Comparison of ENCODE assay signal across 8 mouse cellular contexts in the genomic region with DNA sequence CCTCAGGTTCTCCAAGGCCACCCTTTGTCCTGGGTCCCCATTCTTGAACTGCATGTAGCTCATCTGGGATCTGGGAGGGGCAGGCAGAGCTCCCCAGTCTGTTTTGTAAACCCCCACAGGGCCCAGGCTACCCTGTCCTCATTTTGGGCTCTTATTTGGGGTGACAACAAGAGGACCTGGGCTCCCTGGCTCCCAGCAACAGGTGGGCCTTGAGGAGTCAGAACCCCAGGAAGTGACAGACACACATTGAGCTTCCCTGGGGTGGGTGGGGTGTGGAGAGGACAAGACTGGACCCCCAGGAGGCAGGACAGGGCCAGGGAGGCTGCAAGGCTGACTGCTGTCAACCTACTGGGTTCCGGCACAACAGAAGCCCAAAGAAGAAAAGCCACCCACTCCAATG. TPM values are rescaled to one million over a fixed set of nuclear protein-coding genes. Genes with fewer than 3 reads are reported as not detected.
DNase-seq lines count a peak whose midpoint lies in the region; ATAC-seq and TF ChIP-seq lines count a peak whose summit lies in the region.

No protein-coding gene starts in this region.

- peaks cover 28% of the 10 kb centered on the region for H3K4me1 ChIP-seq in kidney, embryonic 14.5 days (ENCODE audit: control insufficient read depth, insufficient read depth, low read length)
- peaks cover 9% of the 10 kb centered on the region for H3K4me1 ChIP-seq in cortical plate, adult 2 months (ENCODE audit: control insufficient read depth, insufficient read depth, low read length)
- H3K4me1 ChIP-seq in hindbrain, embryonic 15.5 days (replicated peaks), result peaks cover 40% of the 10 kb centered on the region
- peaks cover 37% of the 10 kb centered on the region for H3K4me1 ChIP-seq in midbrain, embryonic 15.5 days

- intact Hi-C loops in left cerebral cortex, postnatal 14 days (cut with DNase I), result no loop called here
- intact Hi-C loops in left cerebral cortex, postnatal 36 days (cut with DNase I), result no loop called here

- no peaks in the 10 kb centered on the region; the same call in 1 of the 2 replicates for H3K36me3 ChIP-seq in kidney, embryonic 14.5 days (ENCODE audit: control insufficient read depth, insufficient read depth, low read length)
- no peaks in the 10 kb centered on the region for H3K36me3 ChIP-seq in hindbrain, embryonic 15.5 days
- no peaks in the 10 kb centered on the region for H3K36me3 ChIP-seq in midbrain, embryonic 15.5 days (replicated peaks)

- H3K4me2 ChIP-seq in kidney, embryonic 14.5 days (replicated peaks; ENCODE audit: low read depth, low read length), result peak overlapping the region; percentile 86
- H3K4me2 ChIP-seq in hindbrain, embryonic 15.5 days, result peak overlapping the region; percentile 92
- H3K4me2 ChIP-seq in midbrain, embryonic 15.5 days, result peak overlapping the region; percentile 82

- peak overlapping the region; percentile 98 for H3K4me3 ChIP-seq in kidney, embryonic 14.5 days (ENCODE audit: low read length)
- peak overlapping the region; percentile 100 for H3K4me3 ChIP-seq in cortical plate, adult 2 months (ENCODE audit: insufficient read depth, low read length)
- peak overlapping the region; percentile 88 for H3K4me3 ChIP-seq in hindbrain, embryonic 15.5 days
- peak overlapping the region; percentile 76 for H3K4me3 ChIP-seq in midbrain, embryonic 15.5 days

- no peak for TF ChIP-seq CTCF in cortical plate, adult 2 months (IDR thresholded peaks at IDR 0.05; ENCODE audit: extremely low read depth, insufficient read depth, low read length)

- H3K9ac ChIP-seq in kidney, embryonic 14.5 days (ENCODE audit: low read depth, low read length), result peak overlapping the region; percentile 94
- H3K9ac ChIP-seq in hindbrain, embryonic 15.5 days, result peak overlapping the region; percentile 79
- peak overlapping the region; percentile 77 for H3K9ac ChIP-seq in midbrain, embryonic 15.5 days

- 50% methylated on average over 1 of the region's 1 CpGs for WGBS in kidney, embryonic 14.5 days
- 62% methylated on average over 1 of the region's 1 CpGs for WGBS in hindbrain, embryonic 15.5 days
- 67% methylated on average over 1 of the region's 1 CpGs for WGBS in midbrain, embryonic 15.5 days

- ATAC-seq in kidney, embryonic 14.5 days (ENCODE audit: low FRiP score, low TSS enrichment), result no peak
- no peak for ATAC-seq in hindbrain, embryonic 15.5 days (ENCODE audit: low FRiP score, low read depth)
- ATAC-seq in midbrain, embryonic 15.5 days (replicated peaks), result no peak

- no peak for DNase-seq in kidney, postnatal 25 days
- no peak for DNase-seq in left cerebral cortex, postnatal 14 days (ENCODE audit: low spot score in 2 of 2)
- no peak for DNase-seq in left cerebral cortex, postnatal 36 days (ENCODE audit: low spot score in 2 of 2)
- no peak for DNase-seq in layer of hippocampus, postnatal 25 days (ENCODE audit: extremely low spot score in 1 of 2, low spot score in 1 of 2)

- H3K27ac ChIP-seq in kidney, embryonic 14.5 days (ENCODE audit: low read depth, low read length), result no peak overlapping the region
- no peak overlapping the region for H3K27ac ChIP-seq in cortical plate, adult 2 months (ENCODE audit: insufficient read depth, low read length)
- H3K27ac ChIP-seq in hindbrain, embryonic 15.5 days (replicated peaks), result 0 out of 2 replicates have a peak overlapping the region, but pooled peaks have one; percentile 89
- no peak overlapping the region for H3K27ac ChIP-seq in midbrain, embryonic 15.5 days

- no peaks in the 10 kb centered on the region for H3K27me3 ChIP-seq in kidney, embryonic 14.5 days (ENCODE audit: control insufficient read depth, insufficient read depth, low read length)
- no peaks in the 10 kb centered on the region for H3K27me3 ChIP-seq in hindbrain, embryonic 15.5 days
- H3K27me3 ChIP-seq in midbrain, embryonic 15.5 days (replicated peaks), result no peaks in the 10 kb centered on the region

- no peaks in the 10 kb centered on the region for H3K9me3 ChIP-seq in kidney, embryonic 14.5 days (ENCODE audit: control insufficient read depth, low read length)
- H3K9me3 ChIP-seq in hindbrain, embryonic 15.5 days, result no peaks in the 10 kb centered on the region
- no peaks in the 10 kb centered on the region for H3K9me3 ChIP-seq in midbrain, embryonic 15.5 days

- TF ChIP-seq POLR2A in cortical plate, adult 2 months (IDR thresholded peaks at IDR 0.05; ENCODE audit: extremely low read depth, insufficient read depth, low read length), result no peak

RNA-seq across cellular contexts. Expression of a gene that starts 1.4 kb away (rescaled TPM):
- 77.7 and 89.2 TPM in 2 replicates for polyA plus RNA-seq in kidney, embryonic 14.5 days (2014; fragmentation: Nextera tagmentation; extraction: Ambion mirVana)
- polyA plus RNA-seq in cortical plate, adult 2 months (2012; rRNA removed), result 147 and 154 TPM in 2 replicates
- 94.3 and 109 TPM in 2 replicates for polyA plus RNA-seq in hindbrain, embryonic 15.5 days (2015; fragmentation: Nextera tagmentation; extraction: Ambion mirVana)
- polyA plus RNA-seq in midbrain, embryonic 15.5 days (2015; fragmentation: Nextera tagmentation; extraction: Ambion mirVana), result 100 and 101 TPM in 2 replicates
- 100 to 1,000 TPM; 102 to 109 TPM for total RNA-seq in left cerebral cortex, postnatal 14 days (2021)
- total RNA-seq in left cerebral cortex, postnatal 36 days (2021), result 100 to 1,000 TPM; 103 to 115 TPM
- 100 to 1,000 TPM; 110 to 121 TPM for total RNA-seq in layer of hippocampus, postnatal 25 days (2021)

RNA-seq across cellular contexts. Expression of a gene that starts 15.7 kb away (rescaled TPM):
- 408 and 609 TPM in 2 replicates for polyA plus RNA-seq in kidney, embryonic 14.5 days (2014; fragmentation: Nextera tagmentation; extraction: Ambion mirVana)
- 897 and 916 TPM in 2 replicates for polyA plus RNA-seq in cortical plate, adult 2 months (2012; rRNA removed)
- polyA plus RNA-seq in hindbrain, embryonic 15.5 days (2015; fragmentation: Nextera tagmentation; extraction: Ambion mirVana), result 820 and 884 TPM in 2 replicates
- polyA plus RNA-seq in midbrain, embryonic 15.5 days (2015; fragmentation: Nextera tagmentation; extraction: Ambion mirVana), result 802 and 851 TPM in 2 replicates
- total RNA-seq in left cerebral cortex, postnatal 14 days (2021), result 100 to 1,000 TPM; 573 to 615 TPM
- total RNA-seq in left cerebral cortex, postnatal 36 days (2021), result 100 to 1,000 TPM; 652 to 731 TPM
- total RNA-seq in layer of hippocampus, postnatal 25 days (2021), result 100 to 1,000 TPM; 692 to 732 TPM

RNA-seq across cellular contexts. Expression of a gene that starts 19.6 kb away (rescaled TPM):
- 0.23 and 0.60 TPM in 2 replicates for polyA plus RNA-seq in kidney, embryonic 14.5 days (2014; fragmentation: Nextera tagmentation; extraction: Ambion mirVana)
- 3.4 and 3.9 TPM in 2 replicates for polyA plus RNA-seq in cortical plate, adult 2 months (2012; rRNA removed)
- polyA plus RNA-seq in hindbrain, embryonic 15.5 days (2015; fragmentation: Nextera tagmentation; extraction: Ambion mirVana), result 1.1 and 1.2 TPM in 2 replicates
- 0.96 and 1.1 TPM in 2 replicates for polyA plus RNA-seq in midbrain, embryonic 15.5 days (2015; fragmentation: Nextera tagmentation; extraction: Ambion mirVana)
- 1 to 10 TPM; 2.2 to 3.2 TPM for total RNA-seq in left cerebral cortex, postnatal 14 days (2021)
- 1 to 10 TPM; 2.3 to 3.1 TPM for total RNA-seq in left cerebral cortex, postnatal 36 days (2021)
- 1 to 10 TPM; 2.4 to 3.2 TPM for total RNA-seq in layer of hippocampus, postnatal 25 days (2021)

RNA-seq across cellular contexts. Expression of a gene that starts 30.7 kb away (rescaled TPM):
- polyA plus RNA-seq in kidney, embryonic 14.5 days (2014; fragmentation: Nextera tagmentation; extraction: Ambion mirVana), result 29.3 and 30.4 TPM in 2 replicates
- 97.8 and 112 TPM in 2 replicates for polyA plus RNA-seq in cortical plate, adult 2 months (2012; rRNA removed)
- polyA plus RNA-seq in hindbrain, embryonic 15.5 days (2015; fragmentation: Nextera tagmentation; extraction: Ambion mirVana), result 46.6 and 46.9 TPM in 2 replicates
- polyA plus RNA-seq in midbrain, embryonic 15.5 days (2015; fragmentation: Nextera tagmentation; extraction: Ambion mirVana), result 57.4 and 58.8 TPM in 2 replicates
- 10 to 100 TPM; 14.1 to 15.9 TPM for total RNA-seq in left cerebral cortex, postnatal 14 days (2021)
- 10 to 100 TPM; 23.7 to 37.6 TPM for total RNA-seq in left cerebral cortex, postnatal 36 days (2021)
- total RNA-seq in layer of hippocampus, postnatal 25 days (2021), result 10 to 100 TPM; 22.5 to 32.3 TPM

RNA-seq across cellular contexts. Expression of a gene that starts 43.7 kb away (rescaled TPM):
- polyA plus RNA-seq in kidney, embryonic 14.5 days (2014; fragmentation: Nextera tagmentation; extraction: Ambion mirVana), result 0.41 and 0.54 TPM in 2 replicates
- polyA plus RNA-seq in cortical plate, adult 2 months (2012; rRNA removed), result 0.87 and 1.1 TPM in 2 replicates
- polyA plus RNA-seq in hindbrain, embryonic 15.5 days (2015; fragmentation: Nextera tagmentation; extraction: Ambion mirVana), result 0.83 and 0.86 TPM in 2 replicates
- 0.71 and 1.2 TPM in 2 replicates for polyA plus RNA-seq in midbrain, embryonic 15.5 days (2015; fragmentation: Nextera tagmentation; extraction: Ambion mirVana)
- total RNA-seq in left cerebral cortex, postnatal 14 days (2021), result under 1 TPM; 0.33 to 0.44 TPM
- total RNA-seq in left cerebral cortex, postnatal 36 days (2021), result under 1 TPM; 0.43 to 0.52 TPM
- under 1 TPM; 0.35 to 0.54 TPM for total RNA-seq in layer of hippocampus, postnatal 25 days (2021)
